Mouse (Mus musculus): ENCODE measurements around the gene Dot1l. TPM values are rescaled to one million over a fixed set of nuclear protein-coding genes. Genes with fewer than 3 reads are reported as not detected.
A peak's percentile ranks its signal among the peaks of the same experiment; 100 is the strongest.

Gene Dot1l
- polyA plus RNA-seq, 1 experiment from 2014 or later = 4.6 TPM

DNA sequence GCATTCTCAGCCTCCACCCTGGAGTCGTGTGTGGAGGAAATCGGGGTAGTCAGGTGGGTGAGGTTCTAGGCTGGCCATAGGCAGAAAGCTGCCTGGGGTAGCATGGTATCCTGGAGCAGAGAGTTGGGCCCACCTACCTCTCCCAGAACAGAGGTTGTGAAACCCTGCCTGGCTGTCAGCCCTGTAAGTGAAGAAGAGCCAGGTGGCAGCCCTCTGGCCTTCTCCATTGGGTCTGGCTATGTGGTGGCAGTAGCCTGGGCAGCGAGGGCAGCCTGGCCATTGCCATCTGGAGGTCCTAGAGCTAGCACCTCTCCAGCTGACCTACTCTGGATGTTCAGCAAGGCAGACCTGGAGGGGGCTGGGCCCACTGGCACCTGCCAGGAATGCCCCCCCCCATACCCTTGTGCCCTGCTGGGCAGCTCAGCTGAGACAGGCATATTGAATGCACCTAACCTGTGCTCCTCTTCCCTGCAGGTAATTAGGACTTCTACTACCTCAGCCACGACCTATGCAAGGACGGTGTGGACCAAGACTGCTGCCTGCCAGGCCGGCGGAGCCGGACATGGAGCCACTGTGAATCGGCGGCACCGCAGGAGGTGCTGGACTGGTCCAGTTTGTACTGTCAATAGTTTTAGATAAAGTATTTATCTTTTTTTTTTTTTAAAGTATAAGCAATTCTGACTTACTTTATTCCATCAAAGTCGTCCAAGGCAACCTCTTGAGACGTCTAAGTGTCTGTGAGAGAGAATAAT lies 38.2 kb downstream of the Dot1l start:
- Histone ChIP-seq H3K4me1 (ENCODE audit: insufficient read depth) (peaks cover 9% of the 10 kb centered on the region), H3K4me3 (ENCODE audit: low read depth, low read length) (no peak overlapping the region), H3K36me3 (replicated peaks; ENCODE audit: insufficient read depth, low read length) (peaks cover 74% of the 10 kb centered on the region), H3K9ac (replicated peaks) (no peak overlapping the region), H3K27me3 (ENCODE audit: insufficient read depth, low read length) (no peaks in the 10 kb centered on the region), H3K9me3 (ENCODE audit: low read length) (no peaks in the 10 kb centered on the region), H3K4me2 (ENCODE audit: low read depth, low read length) (no peak overlapping the region), H3K27ac (ENCODE audit: low read depth) (no peak overlapping the region)
- 88% methylated on average over 13 of the region's 13 CpGs for WGBS (ENCODE audit: insufficient replicate concordance)
- no peak for ATAC-seq
- TF ChIP-seq EP300 (IDR thresholded peaks at IDR 0.05; ENCODE audit: low read depth) = no peak
- no peak for TF ChIP-seq CTCF (IDR thresholded peaks at IDR 0.05; ENCODE audit: low read depth)
- no peak for DNase-seq

DNA sequence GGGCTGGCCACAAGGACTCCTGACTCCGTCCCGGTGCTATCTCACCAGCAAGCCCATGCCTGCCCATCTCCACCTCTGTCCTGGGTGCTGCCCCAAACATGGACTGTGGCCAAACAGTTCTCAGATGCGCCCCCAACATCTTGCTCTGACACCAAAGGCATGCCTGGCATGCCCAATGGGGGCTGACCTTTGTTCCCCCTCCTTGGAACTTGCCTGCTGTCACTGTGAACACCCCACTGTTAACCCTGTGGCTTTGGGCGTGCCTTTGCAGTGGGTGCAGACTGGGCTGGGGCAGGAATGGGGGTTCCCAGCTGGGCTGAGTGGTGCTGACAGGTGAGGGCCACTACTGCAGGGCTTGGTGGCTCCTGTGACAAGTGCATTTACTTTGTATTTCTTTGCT lies 38.8 kb downstream of the Dot1l start:
- Histone ChIP-seq H3K27me3 (ENCODE audit: insufficient read depth, low read length) (no peaks in the 10 kb centered on the region), H3K4me3 (ENCODE audit: low read depth, low read length) (no peak overlapping the region), H3K27ac (ENCODE audit: low read depth) (no peak overlapping the region), H3K9ac (replicated peaks) (no peak overlapping the region), H3K4me2 (ENCODE audit: low read depth, low read length) (no peak overlapping the region), H3K9me3 (ENCODE audit: low read length) (no peaks in the 10 kb centered on the region), H3K4me1 (ENCODE audit: insufficient read depth) (peaks cover 9% of the 10 kb centered on the region), H3K36me3 (replicated peaks; ENCODE audit: insufficient read depth, low read length) (peaks cover 68% of the 10 kb centered on the region)
- no peak for DNase-seq
- ATAC-seq = no peak
- 87% methylated on average over 4 of the region's 4 CpGs for WGBS (ENCODE audit: insufficient replicate concordance)
- no peak for TF ChIP-seq EP300 (IDR thresholded peaks at IDR 0.05; ENCODE audit: low read depth)
- no peak for TF ChIP-seq CTCF (IDR thresholded peaks at IDR 0.05; ENCODE audit: low read depth)

- Histone ChIP-seq H3K36me3 (replicated peaks; ENCODE audit: insufficient read depth, low read length) (peaks cover 60% of the 10 kb centered on the region), H3K27me3 (ENCODE audit: insufficient read depth, low read length) (no peaks in the 10 kb centered on the region)
Observed at GRCm38 (mm10) chr10:80794750-80795149, 39.7 kb downstream of the Dot1l start.

GRCm38 (mm10) chr10:80796307-80796848 lies 41.4 kb downstream of the Dot1l start:
- peaks cover 53% of the 10 kb centered on the region for H3K36me3 ChIP-seq (replicated peaks; ENCODE audit: insufficient read depth, low read length)
- TF ChIP-seq CTCF (IDR thresholded peaks at IDR 0.05; ENCODE audit: low read depth) (no peak), EP300 (IDR thresholded peaks at IDR 0.05; ENCODE audit: low read depth) (no peak)
- WGBS (ENCODE audit: insufficient replicate concordance) = 85% methylated on average over 9 of the region's 9 CpGs
- no peak for DNase-seq
- H3K9me3 ChIP-seq (ENCODE audit: low read length) = no peaks in the 10 kb centered on the region
- H3K27ac ChIP-seq (ENCODE audit: low read depth) = no peak overlapping the region
- H3K4me1 ChIP-seq (ENCODE audit: insufficient read depth) = peaks cover 22% of the 10 kb centered on the region
- H3K27me3 ChIP-seq (ENCODE audit: insufficient read depth, low read length) = no peaks in the 10 kb centered on the region
- peak overlapping the region; percentile 91; the same call in 1 of the 2 replicates for H3K9ac ChIP-seq (replicated peaks)
- H3K4me2 ChIP-seq (ENCODE audit: low read depth, low read length) = peak overlapping the region; percentile 93
- H3K4me3 ChIP-seq (ENCODE audit: low read depth, low read length) = peak overlapping the region; percentile 86; the same call in 1 of the 2 replicates
- ATAC-seq = no peak

More at GRCm38 (mm10) chr10:80794750-80795149, 39.7 kb downstream of the Dot1l start:
- DNase-seq (no peak), ATAC-seq (no peak)
- Histone ChIP-seq H3K9me3 (ENCODE audit: low read length) (no peaks in the 10 kb centered on the region), H3K4me1 (ENCODE audit: insufficient read depth) (peaks cover 15% of the 10 kb centered on the region), H3K27ac (ENCODE audit: low read depth) (no peak overlapping the region), H3K4me3 (ENCODE audit: low read depth, low read length) (no peak overlapping the region), H3K9ac (replicated peaks) (no peak overlapping the region), H3K4me2 (ENCODE audit: low read depth, low read length) (no peak overlapping the region)
- TF ChIP-seq CTCF (IDR thresholded peaks at IDR 0.05; ENCODE audit: low read depth) (no peak), EP300 (IDR thresholded peaks at IDR 0.05; ENCODE audit: low read depth) (no peak)
- 90% methylated on average over 8 of the region's 8 CpGs for WGBS (ENCODE audit: insufficient replicate concordance)

GRCm38 (mm10) chr10:80797186-80798149 lies 42.5 kb downstream of the Dot1l start:
- ATAC-seq = peak; percentile 66
- DNase-seq = peak; percentile 50
- Histone ChIP-seq H3K36me3 (replicated peaks; ENCODE audit: insufficient read depth, low read length) (peaks cover 56% of the 10 kb centered on the region), H3K9me3 (ENCODE audit: low read length) (no peaks in the 10 kb centered on the region), H3K9ac (replicated peaks) (peak overlapping the region; percentile 91), H3K27me3 (ENCODE audit: insufficient read depth, low read length) (no peaks in the 10 kb centered on the region), H3K4me2 (ENCODE audit: low read depth, low read length) (peak overlapping the region; percentile 93), H3K4me1 (ENCODE audit: insufficient read depth) (peaks cover 22% of the 10 kb centered on the region), H3K27ac (ENCODE audit: low read depth) (peak overlapping the region; percentile 96), H3K4me3 (ENCODE audit: low read depth, low read length) (peak overlapping the region; percentile 86)
- no peak for TF ChIP-seq EP300 (IDR thresholded peaks at IDR 0.05; ENCODE audit: low read depth)
- TF ChIP-seq CTCF (IDR thresholded peaks at IDR 0.05; ENCODE audit: low read depth) = no peak
- WGBS (ENCODE audit: insufficient replicate concordance) = 3% methylated on average over 40 of the region's 59 CpGs

Data from liver, postnatal 0 days (tissue).